Mouse (Mus musculus) gastrocnemius, postnatal 25 days (tissue): ENCODE data around the gene Sept9. TPM values are rescaled to one million over a fixed set of nuclear protein-coding genes. Genes with fewer than 3 reads are reported as not detected.
A peak's percentile ranks its signal among the peaks of the same experiment; 100 is the strongest.

Source experiments
- DNase-seq: peaks from one replicate; pipeline ENCODE4 v3.0.0; 2022
- total RNA-seq, 2 experiments: library from RNA; stranded (reverse); gene quantifications; 1 replicate in 1 of 2; 2 replicates in 1 of 2; pipeline ENCODE4 v1.2.3; 2021

Sept9 gene
- total RNA-seq, 2 experiments from 2014 or later = 13.8 to 16.2 TPM

DNA sequence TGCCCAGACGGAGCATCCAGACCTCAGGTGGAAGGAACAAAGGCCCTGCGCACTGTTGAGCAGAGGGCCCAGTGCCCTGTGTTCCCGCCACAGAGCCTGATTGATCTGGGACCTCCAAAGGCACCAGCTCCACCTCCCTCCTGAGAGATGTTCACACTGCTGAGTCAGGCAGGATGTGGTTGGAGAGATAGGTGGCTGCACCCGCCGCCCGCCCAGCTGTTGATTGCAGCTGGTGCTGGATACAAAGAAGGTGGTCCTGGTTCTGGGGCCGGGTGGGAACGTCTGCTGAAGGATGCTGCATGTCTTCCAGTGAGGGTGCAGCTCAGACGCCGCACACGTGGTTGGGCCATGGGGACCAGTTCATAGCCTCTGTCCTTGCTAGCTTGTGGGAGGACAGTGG is 93.0 kb downstream of the Sept9 start:
- DNase-seq = no peak

DNA sequence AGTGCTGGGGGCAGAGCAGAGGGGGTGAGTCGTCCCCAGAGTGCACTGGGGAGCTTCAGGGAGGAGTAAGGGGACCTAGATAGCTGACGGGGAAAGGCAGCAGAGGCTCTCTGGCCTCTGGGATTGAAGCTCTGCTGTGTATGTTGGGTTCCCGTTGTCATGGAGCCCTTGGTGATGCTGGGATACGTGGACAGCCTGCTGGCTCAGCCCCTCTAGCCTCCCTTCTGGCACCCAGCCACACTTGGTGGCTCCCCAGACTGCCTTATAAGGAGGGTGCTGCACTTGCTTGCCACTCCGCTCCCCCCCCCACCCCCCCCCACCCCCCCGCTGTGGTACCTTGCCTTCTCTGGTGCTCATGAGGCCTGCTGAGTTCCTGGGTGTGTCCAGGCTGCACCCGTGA is 95.8 kb downstream of the Sept9 start:
- no peak for DNase-seq

DNA sequence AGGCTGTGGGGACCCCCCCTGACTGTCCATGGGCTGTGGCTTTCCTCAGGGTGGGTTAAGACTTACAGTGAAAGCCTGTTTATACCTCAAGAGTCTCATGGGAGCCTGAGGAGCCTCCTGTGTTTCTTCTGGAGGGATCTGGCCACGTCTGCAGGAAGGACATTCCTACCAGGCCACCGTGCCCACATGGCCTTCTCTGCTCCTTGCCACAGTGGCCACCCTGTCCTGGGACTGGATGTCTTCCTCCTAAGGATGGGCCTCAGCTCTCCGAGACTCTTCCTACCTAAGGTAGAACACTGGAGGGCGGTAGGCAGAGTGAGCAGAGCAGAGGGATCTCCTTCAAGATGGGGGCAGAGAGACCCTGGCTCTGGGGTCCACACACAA is 96.6 kb downstream of the Sept9 start:
- DNase-seq = no peak

DNA sequence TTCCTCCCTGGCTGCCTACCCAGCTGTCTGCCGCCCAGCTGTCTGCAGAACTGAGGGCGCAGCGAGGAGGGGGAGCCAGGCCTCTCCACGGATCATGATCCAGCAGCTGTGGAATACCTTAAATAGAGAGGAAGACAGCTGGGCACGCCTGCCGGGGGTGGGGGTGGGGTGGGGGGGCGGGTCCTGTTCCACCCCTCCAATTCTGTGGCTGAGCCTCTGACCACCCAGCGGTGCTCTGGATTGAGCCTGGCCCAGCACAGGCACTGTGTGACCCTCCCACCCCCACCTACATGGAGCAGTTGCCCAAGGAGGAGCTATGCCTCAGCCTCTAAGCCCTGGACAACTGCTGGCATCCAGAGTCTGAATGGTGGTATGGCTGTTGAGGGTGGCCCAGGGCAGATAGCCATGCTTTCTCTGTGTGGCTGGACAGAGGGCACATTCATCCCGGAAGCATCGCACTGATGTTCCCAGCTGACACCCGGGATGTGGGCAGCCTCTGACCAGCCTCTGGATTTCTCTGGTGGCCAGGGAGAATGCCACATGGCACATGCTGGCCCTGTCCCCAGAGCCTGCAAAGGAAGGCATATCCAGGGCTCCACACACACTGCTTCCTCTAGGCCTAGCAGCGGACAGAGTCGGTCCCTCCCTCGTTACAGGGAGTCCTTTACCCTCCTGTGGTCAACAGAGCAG is 97.2 kb downstream of the Sept9 start:
- no peak for DNase-seq

DNA sequence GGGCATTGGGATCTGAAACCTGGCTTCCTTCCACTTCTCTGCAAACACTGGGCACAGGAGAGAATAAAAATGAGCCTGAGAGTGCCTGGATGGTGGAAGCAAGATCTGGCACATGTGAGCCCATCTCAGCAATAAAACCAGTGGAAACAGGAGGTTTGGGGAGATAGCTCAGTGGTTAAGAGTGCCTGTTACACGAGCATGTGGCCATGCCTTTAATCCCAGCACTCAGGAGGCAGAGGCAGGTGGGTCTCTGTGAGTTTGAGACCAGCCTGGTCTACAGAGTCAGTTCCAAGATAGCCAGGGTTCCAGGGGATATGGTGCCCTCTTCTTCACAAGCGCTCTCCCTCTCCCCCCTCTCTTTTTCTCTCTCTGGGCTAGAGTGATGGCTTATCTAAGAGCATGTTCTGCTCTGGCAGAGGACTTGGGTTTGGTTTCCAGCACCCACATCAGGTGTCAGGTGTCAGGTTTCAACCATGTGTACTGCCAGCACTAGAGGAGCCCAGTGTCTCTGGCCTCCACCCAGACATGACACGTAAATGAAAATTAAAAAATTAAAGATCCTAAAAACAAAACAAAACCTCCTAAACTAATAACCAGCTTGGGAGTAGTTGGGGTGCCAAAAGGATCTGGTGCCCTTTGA is 97.8 kb downstream of the Sept9 start:
- no peak for DNase-seq

DNA sequence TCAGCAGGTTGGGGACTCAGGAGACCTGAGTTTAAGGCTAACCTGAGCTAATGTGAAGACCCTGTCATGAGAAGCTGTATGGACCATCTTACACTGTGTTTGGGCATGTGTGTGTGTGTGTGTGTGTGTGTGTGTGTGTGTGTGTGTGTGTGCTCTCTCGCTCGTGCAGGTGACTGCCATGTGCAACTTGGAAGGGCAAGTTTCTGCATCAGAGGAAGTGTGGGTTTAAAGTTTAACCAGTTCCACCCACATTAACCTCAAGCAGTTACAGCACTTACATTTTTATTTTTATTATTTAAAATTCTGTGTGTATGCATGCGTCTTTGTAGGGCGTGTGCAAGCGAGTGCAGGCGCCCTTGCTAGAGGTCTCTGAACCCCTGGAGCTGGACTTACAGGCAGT is 100.3 kb downstream of the Sept9 start:
- no peak for DNase-seq

DNA sequence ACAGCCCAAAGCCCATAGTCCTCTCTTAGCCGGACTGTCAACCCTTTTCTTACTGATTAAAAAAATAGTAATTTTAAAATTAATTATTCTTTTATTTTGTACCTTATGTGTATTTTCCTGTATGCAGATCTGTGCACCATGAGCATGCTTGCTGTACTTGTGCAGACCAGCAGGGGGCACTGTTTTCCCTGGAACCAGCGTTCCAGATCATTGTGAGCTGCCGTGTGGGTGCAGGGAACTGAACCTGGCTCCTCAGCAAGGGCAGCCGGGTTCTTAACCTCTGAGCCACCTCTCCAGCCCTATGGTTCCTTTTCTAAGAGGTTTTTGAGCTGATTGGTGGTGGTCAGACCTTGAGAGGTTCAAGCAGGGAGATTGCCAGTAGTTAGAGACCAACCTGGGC is 101.3 kb downstream of the Sept9 start:
- no peak for DNase-seq

DNA sequence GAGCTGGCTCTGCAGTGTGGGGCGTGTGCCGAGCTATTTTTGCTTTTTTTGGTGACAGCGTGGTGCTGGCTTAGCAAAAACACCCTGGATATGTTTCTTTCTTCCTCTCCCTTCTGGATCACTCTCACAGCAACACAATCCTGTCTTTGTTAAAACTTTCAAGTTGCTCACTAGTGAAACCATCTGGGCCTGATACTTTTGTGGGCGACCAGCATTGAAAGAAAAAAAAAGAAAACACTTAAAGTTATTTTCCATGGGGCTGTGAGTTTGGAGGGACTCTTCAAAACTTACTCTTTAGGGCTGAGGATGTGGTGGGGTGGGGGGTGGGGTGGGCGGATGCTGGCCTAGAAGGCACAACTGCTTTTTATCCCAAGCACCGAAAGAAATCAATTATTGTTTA is 102.3 kb downstream of the Sept9 start:
- DNase-seq = no peak

DNA sequence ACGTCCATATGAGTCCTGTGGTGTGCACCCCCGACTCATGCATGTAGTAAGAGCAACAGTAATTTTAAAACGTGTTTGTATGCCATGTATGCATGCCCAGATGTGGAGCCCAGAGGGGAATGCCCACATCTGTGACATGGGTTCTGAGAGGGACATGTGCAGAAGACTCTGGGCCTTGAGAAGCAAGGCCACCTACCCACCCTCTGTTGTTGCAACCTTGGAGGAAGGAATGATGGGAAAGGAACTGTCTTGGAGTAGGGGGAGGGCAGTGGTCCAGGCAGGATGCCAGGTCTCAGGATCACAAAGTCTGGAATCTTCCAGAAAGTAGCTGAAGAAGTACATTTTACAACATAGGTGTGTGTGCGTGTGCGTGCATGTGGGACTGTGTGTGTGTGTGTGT is 102.9 kb downstream of the Sept9 start:
- no peak for DNase-seq

DNA sequence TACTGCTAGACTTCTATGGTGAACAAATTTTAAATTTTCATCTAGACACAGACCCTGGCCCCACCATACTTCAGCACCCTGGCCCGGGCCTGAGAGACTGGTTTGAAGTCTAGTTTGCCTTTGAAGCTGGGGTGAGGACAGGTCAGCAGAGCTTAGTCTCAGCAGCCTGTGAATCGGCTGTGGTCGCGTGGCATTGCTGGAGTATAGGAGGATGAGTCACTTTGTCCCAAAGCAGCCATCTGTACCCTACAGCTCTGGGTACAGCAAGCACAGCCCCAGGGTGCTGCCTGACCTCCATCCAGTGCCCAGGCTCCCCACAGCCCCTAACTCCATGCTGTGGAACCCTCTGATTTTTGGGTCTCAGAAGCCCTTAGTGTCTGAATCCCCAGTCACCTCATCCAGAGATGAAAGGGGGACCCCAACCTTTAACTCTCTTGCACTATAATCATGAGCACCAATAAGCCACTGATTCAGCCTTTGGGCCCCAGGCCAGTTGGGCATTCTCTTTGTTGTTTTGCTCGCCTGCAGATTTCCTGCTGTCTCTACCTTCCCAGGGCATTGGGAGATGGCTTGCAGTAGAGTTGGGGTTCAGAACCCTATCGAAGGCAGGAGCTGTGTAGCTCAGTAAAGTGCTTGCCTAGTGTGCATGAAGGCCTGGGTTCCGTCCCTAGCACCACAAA is 106.2 kb downstream of the Sept9 start:
- no peak for DNase-seq

DNA sequence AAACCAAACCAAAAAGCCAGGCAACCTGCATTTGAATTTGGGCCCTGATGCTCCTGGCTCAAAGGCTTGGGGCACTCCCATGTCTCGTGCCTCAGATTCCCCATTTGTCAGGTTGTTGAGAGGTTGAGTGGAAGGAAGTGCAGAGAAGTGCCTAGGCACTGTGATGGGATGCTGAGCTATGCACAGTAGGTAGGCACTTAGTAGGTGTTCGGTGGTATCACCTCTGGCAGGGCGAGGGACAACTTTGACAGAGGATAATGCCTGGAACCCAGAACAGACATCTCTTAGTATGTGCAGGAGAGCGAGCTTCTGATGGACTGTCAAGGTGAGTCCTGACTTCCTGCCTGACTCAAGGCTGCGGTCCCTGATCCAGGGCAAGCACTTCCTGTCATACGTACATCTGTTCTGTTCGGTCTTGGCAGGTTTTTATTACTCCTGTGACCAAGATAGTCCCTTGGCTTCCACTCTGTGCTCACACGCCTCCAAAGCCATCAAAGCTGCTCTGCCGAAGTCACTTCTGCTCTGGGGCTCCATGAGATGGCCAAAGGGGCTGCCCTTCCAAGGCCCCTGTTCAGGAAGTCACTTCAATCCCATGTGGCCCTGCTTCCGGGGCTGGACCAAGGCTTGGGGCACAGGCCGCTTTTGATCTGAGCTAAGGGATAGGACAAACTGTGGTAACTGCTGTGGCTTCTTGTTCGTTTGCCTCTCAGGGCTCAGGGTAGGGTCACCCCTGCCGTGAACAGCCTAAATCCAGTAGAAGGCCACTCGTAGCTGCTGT is 107.0 kb downstream of the Sept9 start:
- no peak for DNase-seq

DNA sequence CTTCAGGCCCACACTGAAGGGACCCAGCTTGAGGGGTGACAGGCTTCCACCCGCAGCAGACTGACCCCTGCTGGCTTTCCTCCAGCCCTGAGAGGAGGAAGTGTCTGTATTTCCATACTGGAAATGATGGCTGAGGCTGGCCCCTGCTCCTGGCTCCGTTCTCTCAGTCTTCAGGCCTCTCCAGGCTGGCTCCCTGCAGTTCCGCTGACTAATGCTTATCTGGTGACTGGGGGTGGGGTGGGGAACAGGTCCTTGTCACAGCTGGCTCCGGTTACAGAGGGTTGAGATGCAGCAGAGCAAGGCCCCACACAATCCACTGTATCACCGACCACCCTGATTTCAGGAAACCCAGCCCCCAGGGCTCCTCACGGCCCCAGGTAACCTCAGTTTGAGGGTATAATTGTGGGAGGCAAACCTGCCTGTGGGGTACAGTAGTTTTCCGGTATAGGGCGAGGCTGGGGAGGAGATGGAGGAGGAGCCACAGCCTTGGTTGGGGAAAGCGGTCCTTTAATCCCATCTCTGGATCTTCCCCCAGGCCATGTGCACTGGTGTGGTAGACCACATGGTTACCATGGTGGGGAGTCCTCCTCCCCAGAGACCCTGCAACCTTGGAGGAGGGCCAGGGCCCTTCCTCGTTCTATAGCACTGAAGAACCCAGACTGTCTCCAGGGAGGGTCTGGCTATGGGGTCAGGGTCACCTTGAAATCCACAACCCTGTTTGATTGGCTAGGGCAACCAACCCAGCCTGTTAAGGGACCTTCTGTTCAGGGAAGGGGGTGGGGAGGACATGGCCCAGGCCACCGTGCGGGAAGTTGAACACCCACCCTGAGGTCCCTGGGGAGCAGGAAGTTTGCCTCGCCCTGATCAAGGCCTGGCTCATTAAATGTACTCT is 108.7 kb downstream of the Sept9 start:
- peak; percentile 40 for DNase-seq

DNA sequence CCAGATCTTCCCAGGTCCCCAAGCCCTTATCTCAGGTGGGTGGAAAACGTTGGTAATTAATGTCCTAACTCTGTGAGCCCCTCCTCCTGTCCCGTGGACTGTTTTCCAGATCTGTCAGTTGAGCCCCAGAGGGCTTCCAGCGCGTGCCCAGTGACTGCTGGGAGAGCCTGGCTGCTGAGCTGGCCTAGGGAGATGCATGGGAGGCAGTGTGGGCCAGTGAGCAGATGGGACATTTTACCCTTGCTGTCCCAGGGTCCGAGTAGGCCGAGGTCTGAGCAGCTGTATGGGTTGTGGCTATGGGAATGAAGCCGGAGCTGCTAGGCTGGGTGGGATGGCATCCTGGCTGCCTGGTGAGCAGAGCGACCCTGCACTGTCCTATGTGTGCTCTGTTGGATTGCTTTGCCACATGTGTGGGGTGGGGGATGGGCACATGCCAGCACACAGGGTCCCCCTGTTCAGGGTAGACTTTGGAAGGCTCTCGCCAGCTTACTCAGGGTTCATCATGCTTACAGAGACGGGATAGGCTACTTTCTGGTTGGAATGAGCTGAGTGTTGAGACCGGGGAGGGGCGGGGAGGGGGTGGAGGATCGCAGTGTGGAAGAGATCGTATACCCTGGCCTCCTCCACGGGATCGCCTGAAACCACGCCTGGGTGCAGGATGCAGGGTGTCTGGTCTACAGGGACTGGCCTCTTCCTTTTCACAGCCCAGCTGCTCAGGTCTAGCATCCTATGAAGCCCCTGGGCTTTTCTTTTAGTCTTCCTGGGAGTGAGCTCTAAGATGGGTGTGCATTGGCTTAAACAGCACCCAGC is 109.9 kb downstream of the Sept9 start:
- peak; percentile 21 for DNase-seq

DNA sequence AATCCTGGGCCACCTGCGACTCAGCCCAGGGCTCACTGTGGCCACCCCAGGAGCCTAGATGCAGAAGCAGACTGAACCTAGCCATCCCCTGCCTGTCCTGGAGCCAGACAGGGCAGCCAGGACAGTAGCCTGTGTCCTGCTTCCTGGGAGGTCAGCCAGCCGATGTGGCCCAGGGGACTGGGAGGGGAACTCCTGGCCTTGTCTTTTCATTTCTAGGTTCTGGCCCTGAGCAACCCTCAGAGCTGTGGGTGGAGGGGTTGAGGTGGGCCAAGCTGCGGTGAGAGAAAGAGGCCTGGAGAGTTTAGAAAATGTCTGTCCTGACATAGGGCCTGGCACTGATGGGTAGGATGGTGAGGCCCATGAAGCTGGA is 110.4 kb downstream of the Sept9 start:
- peak; percentile 76 for DNase-seq

DNA sequence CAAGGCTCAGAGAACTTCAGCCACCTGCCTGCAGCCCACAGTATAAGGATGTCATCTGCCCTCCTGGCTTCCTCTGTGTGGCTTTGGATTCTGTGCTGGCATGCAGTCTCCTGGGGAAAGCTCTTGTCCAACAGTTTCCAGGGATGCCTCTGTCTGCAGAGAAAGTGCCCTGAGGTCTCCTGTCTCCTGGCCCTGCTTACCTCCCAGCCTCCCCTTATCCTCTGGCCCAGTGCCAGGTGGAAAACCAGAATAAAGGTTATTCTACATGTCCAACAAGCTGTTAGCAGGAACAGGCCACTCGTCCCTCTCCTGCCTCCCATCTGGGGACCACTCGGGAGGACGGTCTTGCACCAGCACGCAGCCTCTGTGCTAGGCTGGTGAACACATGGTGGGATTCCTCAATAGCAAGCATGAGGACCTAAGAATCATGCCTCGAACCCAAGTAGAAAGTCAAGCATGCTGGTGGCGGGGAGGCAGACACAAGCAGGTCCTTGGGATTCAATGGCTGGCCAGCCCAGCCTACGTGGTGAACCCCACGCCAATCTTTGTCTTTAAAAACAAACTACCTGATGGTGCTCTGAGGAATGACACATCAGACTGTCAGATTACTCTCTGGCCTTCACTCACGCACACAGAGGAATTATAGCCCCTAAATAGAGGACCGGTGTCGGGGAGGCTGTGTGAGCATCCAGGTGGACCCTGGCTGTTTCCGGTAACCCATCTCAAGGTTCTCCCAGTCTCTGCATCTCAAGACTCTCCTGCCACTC is 111.1 kb downstream of the Sept9 start:
- DNase-seq = no peak

DNA sequence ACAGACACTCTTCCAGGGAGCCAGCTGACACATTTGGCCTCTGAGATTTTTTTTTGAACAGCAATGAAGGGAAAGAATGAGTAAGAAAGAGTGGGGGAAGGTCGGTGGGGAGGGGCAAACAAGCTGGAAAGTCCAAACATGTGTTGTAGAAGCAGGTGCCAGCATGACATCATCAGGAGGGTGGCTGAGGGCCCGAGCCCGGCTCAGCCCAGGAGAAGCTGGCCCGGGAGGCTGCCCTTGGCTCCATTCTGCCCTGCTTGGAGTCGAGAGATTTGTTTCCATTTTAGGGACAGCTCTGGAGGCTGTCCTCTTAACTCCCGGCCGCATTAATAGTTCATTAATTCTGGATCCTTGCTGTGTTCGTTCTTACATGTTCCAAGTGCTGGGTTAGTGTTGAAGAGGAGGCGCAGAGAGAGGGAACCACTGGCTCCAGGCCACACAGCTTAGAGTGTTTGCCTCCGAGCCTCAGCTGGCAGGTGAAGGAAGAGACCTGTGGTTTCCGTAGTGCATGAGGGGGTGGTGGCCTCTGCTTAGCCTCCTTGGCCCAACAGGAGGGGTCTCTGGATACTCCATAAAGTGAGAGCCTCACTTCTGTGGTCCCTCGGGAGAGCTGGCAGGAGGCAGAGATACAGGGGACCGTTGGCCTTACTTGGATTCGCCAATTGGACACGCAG is 111.8 kb downstream of the Sept9 start:
- DNase-seq = peak; percentile 82

DNA sequence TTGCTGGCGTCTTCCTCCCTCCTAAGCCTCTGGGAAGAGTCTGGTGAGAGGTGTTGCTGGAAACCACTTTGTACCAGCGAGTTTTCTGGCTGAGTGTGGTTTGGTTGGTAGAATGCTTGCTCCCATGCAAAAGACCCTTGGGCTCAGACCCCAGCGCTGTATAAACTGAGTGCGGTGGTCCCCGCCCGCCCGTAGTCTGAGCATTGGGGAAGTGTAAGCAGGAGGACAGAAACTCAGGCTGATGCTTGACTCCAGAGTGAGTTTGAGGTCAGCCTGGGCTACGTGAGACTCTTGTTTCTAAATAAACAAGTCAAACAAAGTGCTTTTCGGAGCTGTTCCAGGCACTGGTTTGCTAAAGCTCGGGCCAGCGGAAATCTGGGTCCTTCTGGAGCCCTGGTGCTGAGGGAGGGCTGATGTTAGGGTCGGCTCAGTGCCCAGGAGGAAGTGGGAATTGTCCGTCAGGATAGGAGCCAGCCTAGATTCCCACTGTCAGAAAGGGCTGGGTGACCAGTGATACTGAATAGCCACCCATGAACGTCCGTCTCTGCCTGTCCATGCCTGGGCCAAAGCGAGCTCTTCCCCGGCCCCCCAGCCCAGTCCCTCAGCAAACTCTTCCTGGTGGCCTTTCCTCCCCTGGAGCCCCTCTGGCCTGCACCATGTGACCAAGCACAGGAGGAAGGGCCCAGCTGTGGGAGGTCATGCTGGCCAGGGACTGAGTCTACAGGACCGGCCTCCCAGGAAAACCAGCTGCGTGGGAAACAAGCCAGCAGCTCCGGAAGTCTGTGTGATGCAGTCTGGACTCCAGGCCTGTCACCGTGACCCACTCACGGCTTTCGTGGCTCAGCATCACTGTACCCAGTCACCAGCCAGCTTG is 112.8 kb downstream of the Sept9 start:
- DNase-seq = peak; percentile 84

DNA sequence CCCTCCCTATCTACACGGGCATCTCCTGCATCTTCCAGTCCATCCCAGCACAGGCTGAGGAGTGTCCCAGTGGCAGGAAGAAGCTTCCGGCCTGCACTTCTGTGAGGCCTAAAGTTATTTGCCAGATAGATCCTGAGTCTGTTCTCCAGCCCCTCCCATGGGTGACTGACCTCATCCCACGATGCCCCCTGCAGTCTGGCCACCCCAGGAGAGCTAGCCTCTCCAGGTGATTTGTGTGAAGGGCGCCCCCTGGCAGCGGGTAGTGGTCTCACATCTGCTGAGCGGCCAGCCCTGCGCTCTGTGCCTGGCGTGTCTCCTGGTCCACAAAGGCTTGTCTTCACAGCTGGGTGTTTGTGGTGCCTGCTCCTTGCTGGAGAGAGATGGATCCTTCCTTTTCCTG is 113.5 kb downstream of the Sept9 start:
- peak; percentile 61 for DNase-seq

DNA sequence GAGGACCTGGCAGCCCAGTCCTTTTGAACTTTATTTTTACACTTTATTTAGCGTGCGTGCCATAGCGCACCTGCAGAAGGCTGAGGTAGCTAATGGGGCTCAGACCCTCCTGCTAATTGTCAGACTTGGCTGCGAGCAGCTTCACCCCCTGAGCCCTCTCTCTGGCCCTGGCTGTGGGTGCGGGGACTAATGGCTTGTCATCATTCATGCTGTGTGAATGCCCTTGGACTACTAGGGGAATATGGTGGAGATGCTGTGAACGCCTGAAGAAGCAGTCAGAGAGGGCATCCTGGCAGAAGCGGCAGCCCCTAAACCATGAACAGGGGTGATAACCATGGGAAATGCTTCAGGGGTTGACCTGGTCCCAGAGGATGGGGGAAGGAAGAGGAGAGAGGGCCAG is 114.0 kb downstream of the Sept9 start:
- no peak for DNase-seq
